Mouse (Mus musculus) embryo, embryonic 10 days (tissue): ENCODE data around the gene Rfesd.
A peak's percentile ranks its signal among the peaks of the same experiment; 100 is the strongest.

ENCODE experiments used
- DNase-seq: peaks from one replicate; pipeline ENCODE4 v3.0.0-alpha.2; 2015; ENCODE audit warnings: low spot score

Rfesd gene

DNA sequence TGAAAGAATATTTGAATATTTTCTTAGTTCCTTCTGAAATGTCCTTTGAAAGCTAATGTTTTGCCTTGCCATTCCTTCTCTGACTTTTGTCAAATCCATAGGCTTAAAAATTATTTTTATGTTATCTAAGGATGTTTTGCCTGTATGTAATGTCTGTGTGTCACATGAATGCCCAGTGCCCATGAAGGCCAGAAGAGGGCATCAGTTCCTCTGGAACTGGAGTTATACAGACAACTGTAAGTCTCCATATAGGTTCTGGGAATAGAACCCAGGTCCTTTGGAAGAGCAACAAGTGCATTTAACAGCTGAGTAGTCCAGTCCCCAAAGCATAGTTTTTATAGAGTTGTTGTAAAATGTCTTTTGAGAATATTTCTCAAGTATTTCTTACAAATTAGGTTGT, 36.6 kb downstream of the Rfesd start:
- DNase-seq: peak; percentile 17

DNA sequence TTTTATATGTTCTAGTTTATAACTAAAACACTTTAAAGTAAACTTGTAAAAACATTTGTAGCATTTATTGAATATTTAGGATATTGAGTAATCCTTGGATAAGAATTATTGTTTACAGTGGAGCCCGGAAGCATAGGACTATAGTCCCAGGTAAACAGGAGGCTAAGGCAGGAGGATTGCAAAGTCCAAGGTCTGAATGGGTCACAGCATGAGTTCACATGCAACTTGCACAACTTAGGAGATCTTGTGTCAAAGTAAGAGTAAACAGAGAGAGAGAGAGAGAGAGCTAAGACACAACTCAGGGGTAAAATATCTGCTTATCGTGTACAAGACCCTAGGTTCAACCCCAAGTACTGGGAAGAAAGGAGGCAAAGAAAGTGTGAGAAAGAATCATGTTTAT, 41.9 kb downstream of the Rfesd start:
- no peak for DNase-seq

DNA sequence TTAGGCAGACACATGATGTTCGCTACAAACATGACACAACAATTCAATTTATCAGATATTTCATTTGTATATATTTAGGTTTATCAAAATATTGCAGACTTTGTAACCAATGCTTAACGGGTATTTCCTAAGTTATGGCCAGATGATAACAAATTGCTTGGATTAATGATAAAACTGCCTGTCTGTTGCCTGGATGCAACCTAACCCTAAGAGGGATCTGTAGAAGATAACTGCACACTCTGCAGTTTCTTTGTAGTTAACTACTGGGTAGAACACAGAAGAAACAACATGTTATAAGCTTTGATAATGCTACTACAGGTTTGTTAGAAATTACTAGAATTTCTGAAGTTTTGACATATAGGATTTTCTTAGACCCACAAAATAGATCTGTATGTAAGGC, 42.3 kb downstream of the Rfesd start:
- no peak for DNase-seq

DNA sequence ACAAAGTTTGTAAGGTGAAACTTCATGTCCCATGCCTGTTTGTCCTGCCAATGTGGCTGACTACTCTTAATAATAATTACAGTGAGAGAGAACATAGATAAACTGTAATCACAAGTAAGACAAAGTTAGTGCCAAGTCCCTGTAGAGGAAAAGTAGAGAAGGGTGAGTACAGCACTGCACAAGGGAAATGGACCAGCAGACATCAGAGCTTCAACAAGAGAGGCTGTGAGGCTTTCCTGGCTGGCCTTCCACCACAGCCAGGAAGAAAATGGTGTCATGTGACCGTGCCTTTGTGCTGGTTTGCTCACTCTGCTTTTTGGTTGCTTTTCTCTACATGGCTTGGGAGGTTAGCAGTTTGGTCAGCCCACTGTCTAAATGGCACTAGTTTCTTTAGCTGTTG, 42.9 kb downstream of the Rfesd start:
- no peak for DNase-seq

DNA sequence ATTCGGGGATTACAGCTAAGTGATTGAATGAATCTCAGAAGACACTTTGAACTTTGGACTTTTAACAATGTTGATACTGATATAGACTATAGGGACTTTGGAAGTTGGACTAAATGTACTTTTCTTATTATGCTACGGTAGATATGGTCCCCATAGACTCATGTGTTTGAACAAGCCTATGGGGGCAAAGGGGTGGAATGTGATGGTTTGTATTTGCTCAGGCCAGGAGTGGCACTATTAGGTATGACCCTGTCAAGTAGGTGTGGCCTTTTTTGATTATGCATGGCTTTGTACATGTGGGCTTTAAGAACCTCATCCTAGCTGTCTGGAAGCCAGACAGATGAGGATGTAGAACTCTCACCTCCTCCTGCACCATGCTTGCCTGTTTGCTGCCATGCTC, 44.0 kb downstream of the Rfesd start:
- DNase-seq: no peak

DNA sequence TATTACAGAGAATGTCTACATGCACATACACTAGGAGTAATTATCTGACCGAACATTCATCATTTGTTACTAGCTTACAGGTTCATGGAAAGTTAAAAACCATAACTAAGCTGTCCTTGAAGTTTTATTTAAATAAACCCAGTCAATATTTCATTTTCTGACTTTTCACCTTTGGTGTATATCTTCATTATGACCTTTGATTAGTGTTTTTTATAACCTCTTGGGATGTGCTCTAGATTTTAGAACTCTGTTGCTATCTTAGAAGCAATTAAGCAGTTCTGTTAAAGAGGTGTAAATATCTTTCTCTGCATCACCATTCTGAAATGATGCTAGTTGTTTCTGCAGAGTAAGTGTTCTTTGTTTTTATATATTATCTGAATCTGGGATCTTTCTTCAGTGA, 51.7 kb downstream of the Rfesd start, which contains the start of gene Spata9:
Spata9 (plus strand) TSS at position 301 of the 400 bp plus-strand sequence.
- DNase-seq: no peak

DNA sequence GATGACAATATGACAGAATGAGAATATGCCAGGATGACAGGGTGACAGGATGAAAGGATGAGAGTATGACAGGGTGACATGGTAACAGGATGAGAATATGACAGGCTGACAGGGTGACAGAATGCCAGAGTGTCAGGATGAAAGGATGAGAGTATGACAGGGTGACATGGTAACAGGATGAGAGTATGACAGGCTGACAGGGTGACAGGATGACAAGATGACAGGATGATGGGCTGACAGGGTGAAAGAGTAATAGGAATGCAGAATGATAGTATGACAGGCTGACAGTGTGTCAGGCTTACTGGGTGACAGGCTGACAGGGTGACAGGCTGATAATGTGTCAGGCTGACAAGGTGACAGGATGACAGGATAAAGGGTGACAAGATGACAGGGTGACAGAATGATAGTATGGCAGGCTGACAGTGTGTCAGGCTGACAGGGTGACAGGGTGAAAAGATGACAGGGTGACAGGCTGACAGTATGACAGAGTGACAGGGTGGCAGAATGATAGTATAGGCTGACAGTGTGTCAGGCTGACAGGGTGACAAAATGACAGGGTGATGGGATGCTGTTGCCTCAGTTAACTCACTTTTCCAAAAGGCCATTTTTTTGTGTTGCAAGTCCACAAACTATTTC, 63.0 kb downstream of the Rfesd start:
- no peak for DNase-seq
